11 mouse cellular contexts compared by ENCODE assay signal in genomic region chr11:114303636-114304354, GRCm38 (mm10).
DNase-seq lines count a peak whose midpoint lies in the region; ATAC-seq and TF ChIP-seq lines count a peak whose summit lies in the region.
"Had no signal": no experiment of that assay in that cellular context is flagged by ENCODE, and none has a peak within 500 bp of the region (broad histone marks: within the 10 kb centered on the region; RNA-seq: fewer than 3 reads in every experiment).

No protein-coding gene starts in this region.

- 35% methylated on average over 13 of the region's 13 CpGs for WGBS in hindbrain, embryonic 15.5 days
- 37% methylated on average over 13 of the region's 13 CpGs for WGBS in midbrain, embryonic 16.5 days

- no peak for TF ChIP-seq CTCF in layer of hippocampus, adult 2 months (conservative IDR thresholded peaks at IDR 0.05)

- no peak overlapping the region for H3K9ac ChIP-seq in hindbrain, embryonic 15.5 days
- H3K9ac ChIP-seq in midbrain, embryonic 16.5 days (ENCODE audit: low read depth, low read length) = no peak overlapping the region

- H3K36me3 ChIP-seq in hindbrain, embryonic 15.5 days = no peaks in the 10 kb centered on the region
- no peaks in the 10 kb centered on the region for H3K36me3 ChIP-seq in midbrain, embryonic 16.5 days (ENCODE audit: control insufficient read depth, insufficient read depth, low read length)

- H3K9me3 ChIP-seq in hindbrain, embryonic 15.5 days = no peaks in the 10 kb centered on the region
- no peaks in the 10 kb centered on the region for H3K9me3 ChIP-seq in midbrain, embryonic 16.5 days (replicated peaks; ENCODE audit: control insufficient read depth, low read length, poor library complexity, severe bottlenecking)

- DNase-seq in cerebellum, postnatal 14 days = peak; percentile 23 to 37
- DNase-seq in cerebellum, adult 11-12 months = no peak
- DNase-seq in embryo, embryonic 9.5 days (ENCODE audit: extremely low spot score) = peak; percentile 58
- no peak for DNase-seq in urinary bladder, postnatal 36 days (ENCODE audit: low spot score in 2 of 2)
- DNase-seq in layer of hippocampus, adult 2 months (ENCODE audit: low spot score in 2 of 2) = no peak
- no peak for DNase-seq in lung, postnatal 4 days
- DNase-seq: cerebellum, adult 9-10 months had no signal

- peak overlapping the region; percentile 30; the same call in 1 of the 2 replicates for H3K27ac ChIP-seq in hindbrain, embryonic 15.5 days (replicated peaks)
- H3K27ac ChIP-seq in midbrain, embryonic 16.5 days (ENCODE audit: low read length) = peak overlapping the region; percentile 28; the same call in 1 of the 2 replicates
- no peak overlapping the region for H3K27ac ChIP-seq in layer of hippocampus, adult 2 months
- H3K27ac ChIP-seq: left cerebral cortex, adult 2 months had no signal

- 0 out of 2 replicates have a peak overlapping the region, but pooled peaks have one; percentile 15 for H3K4me2 ChIP-seq in hindbrain, embryonic 15.5 days
- H3K4me2 ChIP-seq in midbrain, embryonic 16.5 days (ENCODE audit: low read length) = no peak overlapping the region

- H3K4me1 ChIP-seq in hindbrain, embryonic 15.5 days (replicated peaks) = peaks cover 23% of the 10 kb centered on the region
- peaks cover 12% of the 10 kb centered on the region; the same call in 1 of the 2 replicates for H3K4me1 ChIP-seq in midbrain, embryonic 16.5 days (ENCODE audit: control insufficient read depth, insufficient read depth, low read length)

- ATAC-seq in hindbrain, embryonic 15.5 days (ENCODE audit: low FRiP score, low read depth) = peak; percentile 57; the same call in 1 of the 2 replicates
- peak; percentile 86 for ATAC-seq in midbrain, embryonic 16.5 days
- ATAC-seq: Patski had no signal

- H3K27me3 ChIP-seq in hindbrain, embryonic 15.5 days = no peaks in the 10 kb centered on the region
- no peaks in the 10 kb centered on the region for H3K27me3 ChIP-seq in midbrain, embryonic 16.5 days (ENCODE audit: control insufficient read depth, insufficient read depth, low read depth, low read length)
- H3K27me3 ChIP-seq: Patski had no signal

- H3K4me3 ChIP-seq in hindbrain, embryonic 15.5 days = no peak overlapping the region
- no peak overlapping the region for H3K4me3 ChIP-seq in midbrain, embryonic 16.5 days (ENCODE audit: low read depth, low read length)
- no peak overlapping the region for H3K4me3 ChIP-seq in layer of hippocampus, adult 2 months
- H3K4me3 ChIP-seq: left cerebral cortex, adult 2 months had no signal

Comparison
In these comparisons a context has a peak if more than half of its experiments do, and no peak if none do; other contexts are left out.
1. DNase-seq: peak in cerebellum, postnatal 14 days (2 of 2) and embryo, embryonic 9.5 days (single experiment); none in cerebellum, adult 11-12 months (single experiment), urinary bladder, postnatal 36 days (0 of 2), layer of hippocampus, adult 2 months (0 of 2) and lung, postnatal 4 days (0 of 2).